Mouse (Mus musculus) limb, embryonic 14.5 days (tissue): Measurements from ENCODE around the gene Arhgef3. TPM values are rescaled to one million over a fixed set of nuclear protein-coding genes. Genes with fewer than 3 reads are reported as not detected.

Source experiments
- ATAC-seq: fragments of 200-750 bp; cut with Nextera tagmentation; 2 replicates; pipeline ENCODE4 v1.8.0; 2017; ENCODE audit warnings: low read depth, moderate number of reproducible peaks, moderate TSS enrichment; ENCODE audit not compliant: low FRiP score
- DNase-seq: peaks from one replicate; pipeline ENCODE4 v3.0.0-alpha.2; 2015; ENCODE audit warnings: low spot score
- H3K27ac ChIP-seq: fragments of 300-500 bp; sonication (generic); replicated peaks from 2 replicates; pipeline ENCODE4 v1.5.1; 2014; ENCODE audit warnings: low read depth, mild to moderate bottlenecking, low read length, moderate library complexity, mixed read lengths
- H3K27me3 ChIP-seq: fragments of 300-500 bp; sonication (generic); 2 replicates; pipeline ENCODE4 v1.6.1; 2014; ENCODE audit warnings: low read length, mixed read lengths; ENCODE audit not compliant: control insufficient read depth, insufficient read depth
- H3K36me3 ChIP-seq: fragments of 300-500 bp; sonication (generic); 2 replicates; pipeline ENCODE4 v1.6.1; 2014; ENCODE audit warnings: mild to moderate bottlenecking, low read length, moderate library complexity, mixed read lengths; ENCODE audit not compliant: control insufficient read depth, insufficient read depth
- H3K4me1 ChIP-seq: fragments of 300-500 bp; sonication (generic); 2 replicates; pipeline ENCODE4 v1.6.1; 2014; ENCODE audit warnings: antibody characterized with exemption, low read length, mixed read lengths; ENCODE audit not compliant: control insufficient read depth, insufficient read depth
- H3K4me2 ChIP-seq: fragments of 300-500 bp; sonication (generic); replicated peaks from 2 replicates; pipeline ENCODE4 v1.6.1; 2014; ENCODE audit warnings: low read depth, mild to moderate bottlenecking, low read length, moderate library complexity; ENCODE audit not compliant: severe bottlenecking
- H3K4me3 ChIP-seq: fragments of 300-500 bp; sonication (generic); replicated peaks from 2 replicates; pipeline ENCODE4 v1.5.1; 2014; ENCODE audit warnings: low read length
- H3K9ac ChIP-seq: fragments of 300-500 bp; sonication (generic); 2 replicates; pipeline ENCODE4 v1.6.1; 2014; ENCODE audit warnings: mild to moderate bottlenecking, low read depth, low read length, moderate library complexity; ENCODE audit not compliant: severe bottlenecking
- H3K9me3 ChIP-seq: fragments of 300-500 bp; sonication (generic); 2 replicates; pipeline ENCODE4 v1.6.1; 2016; ENCODE audit warnings: low read length; ENCODE audit not compliant: control insufficient read depth
- POLR2A ChIP-seq: fragments of 200-500 bp; IDR thresholded peaks from 2 replicates; pipeline ENCODE4 v1.8.0; 2012; ENCODE audit warnings: inconsistent platforms, mild to moderate bottlenecking, moderate library complexity, borderline replicate concordance; ENCODE audit not compliant: insufficient read depth, insufficient read length; ENCODE audit errors: extremely low read depth
- WGBS: fragments of 180-500 bp; shearing (Covaris S2); extraction: QIAGEN DNeasy Blood & Tissue Kit; methylation state at CpG from one replicate; pipeline ENCODE4 v1.1.7; 2014; 5-methylcytosine and 5-hydroxymethylcytosine counted together
- polyA plus RNA-seq, 2 experiments: library from polyadenylated mRNA; depleted of rRNA in 1 of 2; stranded (reverse) in 1 of 2; unstranded in 1 of 2; fragments of >200 nt; fragmentation: Nextera tagmentation in 1 of 2; extraction: Ambion mirVana in 1 of 2; gene quantifications; 2 replicates each; pipeline versions ENCODE4 v1.2.1 to v1.2.3; 2012 to 2014

Gene Arhgef3
- polyA plus RNA-seq, 2 experiments, result 14.3 to 22.5 TPM

GRCm38 (mm10) chr14:27286202-27286601 is 171.5 kb downstream of the Arhgef3 start:
- Histone ChIP-seq H3K4me3 (no peak overlapping the region), H3K36me3 (no peaks in the 10 kb centered on the region), H3K27ac (no peak overlapping the region), H3K9me3 (no peaks in the 10 kb centered on the region), H3K9ac (no peak overlapping the region), H3K4me1 (peaks cover 12% of the 10 kb centered on the region; the same call in 1 of the 2 replicates), H3K4me2 (no peak overlapping the region), H3K27me3 (no peaks in the 10 kb centered on the region)
- no peak for DNase-seq
- ATAC-seq, result no peak
- TF ChIP-seq POLR2A, result no peak
- WGBS, result 2% methylated on average over 4 of the region's 4 CpGs

- H3K9ac ChIP-seq, result no peak overlapping the region
- TF ChIP-seq POLR2A, result no peak
- H3K36me3 ChIP-seq, result no peaks in the 10 kb centered on the region
- no peak overlapping the region for H3K4me3 ChIP-seq
- H3K27ac ChIP-seq, result no peak overlapping the region
- no peak overlapping the region for H3K4me2 ChIP-seq
- H3K4me1 ChIP-seq, result 0 out of 2 replicates have a peak, but pooled peaks cover 3% of the 10 kb centered on the region
- WGBS, result 87% methylated on average over 5 of the region's 5 CpGs
- DNase-seq, result no peak
- no peaks in the 10 kb centered on the region for H3K9me3 ChIP-seq
- H3K27me3 ChIP-seq, result no peaks in the 10 kb centered on the region
- ATAC-seq, result no peak
These were observed 174.4 kb downstream of the Arhgef3 start for GRCm38 (mm10) chr14:27289053-27289452.

- H3K27ac ChIP-seq, result no peak overlapping the region
- no peak overlapping the region for H3K4me3 ChIP-seq
- 88% methylated on average over 6 of the region's 6 CpGs for WGBS
- no peaks in the 10 kb centered on the region for H3K4me1 ChIP-seq
- DNase-seq (no peak), ATAC-seq (no peak)
- TF ChIP-seq POLR2A, result no peak
- no peaks in the 10 kb centered on the region for H3K27me3 ChIP-seq
- no peaks in the 10 kb centered on the region for H3K36me3 ChIP-seq
- H3K4me2 ChIP-seq, result no peak overlapping the region
- H3K9me3 ChIP-seq, result no peaks in the 10 kb centered on the region
- H3K9ac ChIP-seq, result no peak overlapping the region
These were observed 177.4 kb downstream of the Arhgef3 start for GRCm38 (mm10) chr14:27292101-27292500.

GRCm38 (mm10) chr14:27295821-27296220 is 181.1 kb downstream of the Arhgef3 start:
- H3K4me2 ChIP-seq, result no peak overlapping the region
- DNase-seq (no peak), ATAC-seq (no peak)
- no peaks in the 10 kb centered on the region for H3K9me3 ChIP-seq
- H3K4me3 ChIP-seq, result no peak overlapping the region
- H3K27me3 ChIP-seq, result no peaks in the 10 kb centered on the region
- no peak overlapping the region for H3K9ac ChIP-seq
- WGBS, result 80% methylated on average over 7 of the region's 7 CpGs
- no peaks in the 10 kb centered on the region for H3K4me1 ChIP-seq
- TF ChIP-seq POLR2A, result no peak
- no peaks in the 10 kb centered on the region for H3K36me3 ChIP-seq
- no peak overlapping the region for H3K27ac ChIP-seq

- 71% methylated on average over 5 of the region's 5 CpGs for WGBS
These were observed 182.3 kb downstream of the Arhgef3 start for GRCm38 (mm10) chr14:27296987-27297386.

GRCm38 (mm10) chr14:27298875-27299274 is 184.2 kb downstream of the Arhgef3 start:
- no peak overlapping the region for H3K4me3 ChIP-seq
- no peaks in the 10 kb centered on the region for H3K4me1 ChIP-seq
- H3K9ac ChIP-seq, result no peak overlapping the region
- no peaks in the 10 kb centered on the region for H3K36me3 ChIP-seq
- DNase-seq, result no peak
- ATAC-seq, result no peak
- WGBS, result 87% methylated on average over 2 of the region's 2 CpGs
- no peaks in the 10 kb centered on the region for H3K9me3 ChIP-seq
- no peak for TF ChIP-seq POLR2A
- H3K27ac ChIP-seq, result no peak overlapping the region
- no peak overlapping the region for H3K4me2 ChIP-seq
- H3K27me3 ChIP-seq, result no peaks in the 10 kb centered on the region

More at GRCm38 (mm10) chr14:27296987-27297386, 182.3 kb downstream of the Arhgef3 start:
- DNase-seq (no peak), ATAC-seq (no peak)
- Histone ChIP-seq H3K36me3 (no peaks in the 10 kb centered on the region), H3K27me3 (no peaks in the 10 kb centered on the region), H3K4me3 (no peak overlapping the region), H3K4me1 (no peaks in the 10 kb centered on the region), H3K4me2 (no peak overlapping the region), H3K9me3 (no peaks in the 10 kb centered on the region), H3K27ac (no peak overlapping the region), H3K9ac (no peak overlapping the region)
- TF ChIP-seq POLR2A, result no peak
